Mouse (Mus musculus) forebrain, embryonic 16.5 days (tissue): ENCODE data around the gene Polh. TPM values are rescaled to one million over a fixed set of nuclear protein-coding genes. Genes with fewer than 3 reads are reported as not detected.

Source experiments
- ATAC-seq: fragments of 200-750 bp; cut with Nextera tagmentation; 2 replicates; pipeline ENCODE4 v1.8.0; 2017; ENCODE audit warnings: mild to moderate bottlenecking, moderate library complexity
- H3K27ac ChIP-seq: fragments of 300-500 bp; sonication (generic); 2 replicates; pipeline ENCODE4 v1.5.1; 2014; ENCODE audit warnings: low read length, control low read depth
- H3K27me3 ChIP-seq: fragments of 300-500 bp; sonication (generic); replicated peaks from 2 replicates; pipeline ENCODE4 v1.6.1; 2014; ENCODE audit warnings: low read length; ENCODE audit not compliant: control insufficient read depth, insufficient read depth
- H3K36me3 ChIP-seq: fragments of 300-500 bp; sonication (generic); 2 replicates; pipeline ENCODE4 v1.6.1; 2014; ENCODE audit not compliant: control insufficient read depth, insufficient read depth
- H3K4me1 ChIP-seq: fragments of 300-500 bp; sonication (generic); replicated peaks from 2 replicates; pipeline ENCODE4 v1.6.1; 2014; ENCODE audit warnings: low read length; ENCODE audit not compliant: control insufficient read depth, insufficient read depth
- H3K4me2 ChIP-seq: fragments of 300-500 bp; sonication (generic); 2 replicates; pipeline ENCODE4 v1.6.1; 2014; ENCODE audit warnings: mild to moderate bottlenecking, low read length, control low read depth
- H3K4me3 ChIP-seq: fragments of 300-500 bp; sonication (generic); replicated peaks from 2 replicates; pipeline ENCODE4 v1.5.1; 2014; ENCODE audit warnings: mild to moderate bottlenecking, low read length, control low read depth
- H3K9ac ChIP-seq: fragments of 300-500 bp; sonication (generic); replicated peaks from 2 replicates; pipeline ENCODE4 v1.6.1; 2014; ENCODE audit warnings: low read depth, low read length, control low read depth
- H3K9me3 ChIP-seq: fragments of 300-500 bp; sonication (generic); 2 replicates; pipeline ENCODE4 v1.6.1; 2016; ENCODE audit warnings: low read length; ENCODE audit not compliant: control insufficient read depth
- WGBS: fragments of 180-500 bp; shearing (Covaris S2); extraction: QIAGEN DNeasy Blood & Tissue Kit; methylation state at CpG from one replicate; pipeline ENCODE4 v1.1.7; 2014; 5-methylcytosine and 5-hydroxymethylcytosine counted together
- polyA plus RNA-seq: library from polyadenylated mRNA; unstranded; fragments of >200 nt; fragmentation: Nextera tagmentation; extraction: Ambion mirVana; gene quantifications from 2 replicates; pipeline ENCODE4 v1.2.1, GENCODE M21; 2015

Polh gene
- polyA plus RNA-seq, 1 experiment from 2014 or later: 10.2 TPM

DNA sequence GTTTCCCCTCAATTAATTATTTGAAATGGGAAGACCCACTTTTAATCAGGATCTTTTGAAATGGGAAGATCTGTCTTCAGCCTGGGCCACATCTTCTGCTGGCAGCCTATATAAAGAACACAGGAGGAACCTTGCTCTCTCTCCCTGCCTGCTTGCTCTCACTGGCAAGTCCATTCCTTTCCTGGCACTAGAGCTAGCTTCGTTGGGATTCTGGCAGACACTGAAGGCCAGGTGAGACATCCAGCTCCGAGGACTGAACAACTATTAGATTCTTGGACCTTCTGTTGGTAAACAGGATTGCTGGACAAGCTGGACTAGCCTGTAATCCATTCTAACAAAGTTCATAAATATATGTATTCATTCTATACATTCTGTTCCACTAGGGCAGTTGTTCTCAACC lies 13.6 kb downstream of the Polh start:
- no peak overlapping the region for H3K4me2 ChIP-seq
- no peak overlapping the region for H3K9ac ChIP-seq
- 93% methylated on average over 2 of the region's 2 CpGs for WGBS
- no peak overlapping the region for H3K4me3 ChIP-seq
- H3K27me3 ChIP-seq: no peaks in the 10 kb centered on the region
- H3K27ac ChIP-seq: no peak overlapping the region
- ATAC-seq: no peak
- peaks cover 48% of the 10 kb centered on the region for H3K36me3 ChIP-seq
- H3K4me1 ChIP-seq: no peaks in the 10 kb centered on the region
- H3K9me3 ChIP-seq: no peaks in the 10 kb centered on the region

DNA sequence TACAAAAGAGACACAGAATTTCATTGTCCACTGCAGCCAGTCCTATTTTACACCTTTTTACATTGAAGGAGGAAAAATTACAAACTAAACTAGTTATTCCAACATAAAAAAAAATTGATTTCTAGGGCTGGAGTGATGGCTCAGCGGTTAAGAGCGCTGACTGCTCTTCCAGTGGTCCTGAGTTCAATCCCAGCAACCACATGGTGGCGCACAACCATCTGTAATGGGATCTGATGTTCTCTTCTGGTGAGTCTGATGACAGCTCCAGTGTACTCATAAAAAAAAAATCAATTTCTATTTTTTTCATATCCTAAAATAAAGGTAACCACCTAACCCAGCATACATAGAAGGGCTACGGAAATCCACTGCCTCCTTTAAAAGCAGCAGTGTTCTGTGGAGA lies 20.2 kb downstream of the Polh start:
- H3K27me3 ChIP-seq: no peaks in the 10 kb centered on the region
- H3K36me3 ChIP-seq: peaks cover 32% of the 10 kb centered on the region
- no peak overlapping the region for H3K4me3 ChIP-seq
- H3K9ac ChIP-seq: no peak overlapping the region
- H3K4me2 ChIP-seq: no peak overlapping the region
- H3K27ac ChIP-seq: no peak overlapping the region
- no peaks in the 10 kb centered on the region for H3K9me3 ChIP-seq
- 86% methylated on average over 4 of the region's 4 CpGs for WGBS
- H3K4me1 ChIP-seq: no peaks in the 10 kb centered on the region
- ATAC-seq: no peak

DNA sequence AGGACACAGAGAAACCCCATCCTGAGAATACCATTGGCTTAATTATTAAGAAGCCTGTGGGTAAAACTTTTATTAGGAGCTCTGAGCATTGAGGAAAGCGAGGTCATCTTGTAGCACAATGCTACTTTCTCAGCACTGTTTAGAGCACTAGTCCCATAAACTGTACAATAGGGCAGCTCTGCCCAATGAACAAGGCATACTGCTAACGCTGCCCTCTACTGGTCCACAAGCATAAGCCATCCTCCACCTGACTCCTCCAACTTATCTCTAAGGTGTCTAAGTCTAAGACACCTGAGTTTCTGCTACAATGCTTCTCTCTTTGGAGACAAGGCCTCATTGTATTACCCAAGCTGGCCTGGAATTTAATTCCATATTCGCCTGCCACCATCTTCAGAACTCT lies 31.9 kb downstream of the Polh start:
- no peak for ATAC-seq
- Histone ChIP-seq H3K27me3 (no peaks in the 10 kb centered on the region), H3K4me3 (no peak overlapping the region), H3K9me3 (no peaks in the 10 kb centered on the region), H3K36me3 (peaks cover 37% of the 10 kb centered on the region), H3K9ac (no peak overlapping the region), H3K4me2 (no peak overlapping the region), H3K4me1 (no peaks in the 10 kb centered on the region), H3K27ac (no peak overlapping the region)
- WGBS: 74% methylated on average over 3 of the region's 3 CpGs

GRCm38 (mm10) chr17:46168768-46169167 lies 33.7 kb downstream of the Polh start:
- 91% methylated on average over 5 of the region's 5 CpGs for WGBS
- Histone ChIP-seq H3K36me3 (peaks cover 42% of the 10 kb centered on the region), H3K4me1 (no peaks in the 10 kb centered on the region), H3K4me2 (no peak overlapping the region), H3K27me3 (no peaks in the 10 kb centered on the region), H3K27ac (no peak overlapping the region), H3K9me3 (no peaks in the 10 kb centered on the region), H3K4me3 (no peak overlapping the region), H3K9ac (no peak overlapping the region)
- no peak for ATAC-seq

DNA sequence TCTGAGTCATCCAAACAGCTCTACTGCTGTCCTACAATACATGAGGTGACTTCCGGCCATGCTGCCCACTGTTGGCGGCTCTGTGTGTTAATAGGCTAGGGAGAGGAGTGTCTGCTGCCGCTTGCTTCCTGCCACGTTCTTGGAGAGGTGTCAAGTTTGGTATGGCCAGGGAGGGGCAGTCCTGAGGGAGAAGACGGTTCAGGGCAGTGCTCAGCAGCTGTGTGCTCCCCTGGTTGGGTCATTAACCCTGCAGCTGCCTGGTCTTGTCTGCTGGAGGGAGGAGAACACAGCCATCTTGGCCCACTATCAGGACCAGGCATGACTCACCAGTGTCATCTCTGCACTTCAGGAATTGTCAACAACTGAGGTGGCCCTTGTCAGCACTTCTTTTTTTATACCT lies 34.1 kb downstream of the Polh start:
- no peak overlapping the region for H3K4me3 ChIP-seq
- 53% methylated on average over 5 of the region's 5 CpGs for WGBS
- no peak overlapping the region for H3K27ac ChIP-seq
- no peak for ATAC-seq
- H3K9me3 ChIP-seq: no peaks in the 10 kb centered on the region
- H3K4me2 ChIP-seq: no peak overlapping the region
- no peaks in the 10 kb centered on the region for H3K4me1 ChIP-seq
- peaks cover 41% of the 10 kb centered on the region for H3K36me3 ChIP-seq
- H3K9ac ChIP-seq: no peak overlapping the region
- H3K27me3 ChIP-seq: no peaks in the 10 kb centered on the region

DNA sequence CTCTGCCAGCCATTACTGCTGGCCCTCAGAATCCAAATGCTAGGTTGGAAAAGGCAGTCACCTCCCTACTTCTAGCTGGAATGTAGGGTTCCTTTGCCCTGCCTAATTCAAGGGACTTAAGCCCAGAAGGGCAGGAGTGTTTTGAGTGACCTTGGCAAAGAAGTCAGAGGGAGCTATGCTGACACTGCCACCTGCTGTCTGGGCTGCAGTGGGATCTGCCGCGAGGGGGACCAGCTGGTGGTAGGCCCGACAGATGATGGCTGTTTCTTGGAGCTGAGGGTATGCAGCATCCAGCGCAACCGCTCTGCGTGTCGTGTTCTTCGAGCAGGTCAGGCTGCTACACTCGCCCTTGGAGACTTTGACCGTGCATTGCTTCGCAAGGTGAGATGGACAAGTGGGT lies 35.4 kb downstream of the Polh start:
- H3K9ac ChIP-seq: no peak overlapping the region
- 81% methylated on average over 11 of the region's 11 CpGs for WGBS
- H3K36me3 ChIP-seq: peaks cover 31% of the 10 kb centered on the region
- H3K27me3 ChIP-seq: no peaks in the 10 kb centered on the region
- H3K4me3 ChIP-seq: no peak overlapping the region
- no peak overlapping the region for H3K4me2 ChIP-seq
- H3K9me3 ChIP-seq: no peaks in the 10 kb centered on the region
- no peak overlapping the region for H3K27ac ChIP-seq
- no peak for ATAC-seq
- H3K4me1 ChIP-seq: peaks cover 11% of the 10 kb centered on the region

- ATAC-seq: no peak
- H3K4me3 ChIP-seq: no peak overlapping the region
- WGBS: 76% methylated on average over 5 of the region's 5 CpGs
- H3K4me2 ChIP-seq: no peak overlapping the region
- H3K4me1 ChIP-seq: peaks cover 17% of the 10 kb centered on the region
- H3K27ac ChIP-seq: no peak overlapping the region
- no peak overlapping the region for H3K9ac ChIP-seq
- H3K27me3 ChIP-seq: no peaks in the 10 kb centered on the region
- peaks cover 31% of the 10 kb centered on the region for H3K36me3 ChIP-seq
- H3K9me3 ChIP-seq: no peaks in the 10 kb centered on the region
Measured at GRCm38 (mm10) chr17:46166270-46166669, 36.2 kb downstream of the Polh start.

- H3K27me3 ChIP-seq: no peaks in the 10 kb centered on the region
- H3K36me3 ChIP-seq: peaks cover 29% of the 10 kb centered on the region
- H3K4me3 ChIP-seq: no peak overlapping the region
- no peak overlapping the region for H3K4me2 ChIP-seq
- no peak overlapping the region for H3K27ac ChIP-seq
- no peaks in the 10 kb centered on the region for H3K9me3 ChIP-seq
- H3K4me1 ChIP-seq: peaks cover 17% of the 10 kb centered on the region
- no peak overlapping the region for H3K9ac ChIP-seq
- no peak for ATAC-seq
- 88% methylated on average over 12 of the region's 12 CpGs for WGBS
Measured at GRCm38 (mm10) chr17:46165460-46165859, 37.0 kb downstream of the Polh start.

DNA sequence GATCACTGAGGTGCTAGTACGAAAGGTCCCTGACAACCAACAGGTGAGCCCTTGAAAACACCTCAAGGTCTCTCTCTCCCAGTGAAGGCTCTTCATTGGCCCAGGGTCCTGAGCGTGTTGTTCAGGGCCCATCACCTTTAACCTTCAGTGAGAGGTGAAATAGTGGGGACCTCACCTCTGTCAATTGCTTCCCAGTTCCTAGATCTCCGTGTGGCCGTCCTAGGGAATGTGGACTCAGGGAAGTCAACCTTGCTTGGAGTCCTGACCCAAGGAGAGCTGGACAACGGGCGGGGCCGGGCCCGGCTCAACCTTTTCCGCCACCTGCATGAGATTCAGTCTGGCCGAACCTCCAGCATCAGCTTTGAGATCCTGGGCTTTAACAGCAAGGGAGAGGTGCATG lies 37.7 kb downstream of the Polh start:
- H3K27ac ChIP-seq: no peak overlapping the region
- WGBS: 93% methylated on average over 10 of the region's 10 CpGs
- no peak overlapping the region for H3K9ac ChIP-seq
- no peak for ATAC-seq
- H3K36me3 ChIP-seq: peaks cover 26% of the 10 kb centered on the region
- no peaks in the 10 kb centered on the region for H3K9me3 ChIP-seq
- H3K4me3 ChIP-seq: no peak overlapping the region
- no peaks in the 10 kb centered on the region for H3K27me3 ChIP-seq
- H3K4me2 ChIP-seq: no peak overlapping the region
- H3K4me1 ChIP-seq: peaks cover 19% of the 10 kb centered on the region

DNA sequence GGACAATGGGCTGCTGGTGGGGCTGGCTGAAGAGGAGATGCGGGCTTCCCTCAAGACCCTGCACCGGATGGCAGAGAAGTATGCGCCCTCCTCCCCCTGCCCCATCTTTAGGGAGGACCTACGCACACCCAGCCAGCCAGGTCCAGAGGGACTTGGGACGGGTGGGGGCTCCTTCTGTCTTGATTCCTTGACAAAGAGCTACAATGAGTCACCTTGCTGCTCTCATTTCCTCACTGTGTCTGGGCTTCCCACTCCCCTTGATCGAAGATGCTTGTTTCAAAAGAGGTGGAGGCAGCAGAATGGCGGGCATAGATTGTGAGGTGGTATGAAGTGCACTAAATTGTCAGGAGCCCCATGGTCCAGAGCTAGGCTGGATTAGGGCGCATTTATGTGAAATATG lies 38.1 kb downstream of the Polh start:
- no peak overlapping the region for H3K9ac ChIP-seq
- H3K4me3 ChIP-seq: no peak overlapping the region
- H3K9me3 ChIP-seq: no peaks in the 10 kb centered on the region
- 93% methylated on average over 8 of the region's 8 CpGs for WGBS
- no peaks in the 10 kb centered on the region for H3K27me3 ChIP-seq
- H3K36me3 ChIP-seq: peaks cover 26% of the 10 kb centered on the region
- no peak overlapping the region for H3K4me2 ChIP-seq
- no peak overlapping the region for H3K27ac ChIP-seq
- no peak for ATAC-seq
- peaks cover 22% of the 10 kb centered on the region for H3K4me1 ChIP-seq
